Mouse (Mus musculus) kidney, adult 2 months (tissue): ENCODE data around the gene Naaladl1.

Source experiments
- CTCF ChIP-seq: fragments of 200-500 bp; conservative IDR thresholded peaks from 2 replicates; pipeline ENCODE4 v1.5.1; 2011; ENCODE audit warnings: low read depth, mild to moderate bottlenecking, control low read depth, low read length, moderate library complexity, mixed read lengths; ENCODE audit not compliant: insufficient read depth, insufficient read length
- POLR2A ChIP-seq: fragments of 200-500 bp; IDR thresholded peaks from one replicate; pipeline ENCODE4 v1.6.1; 2011; ENCODE audit warnings: low read depth, low read length, control low read depth

DNA sequence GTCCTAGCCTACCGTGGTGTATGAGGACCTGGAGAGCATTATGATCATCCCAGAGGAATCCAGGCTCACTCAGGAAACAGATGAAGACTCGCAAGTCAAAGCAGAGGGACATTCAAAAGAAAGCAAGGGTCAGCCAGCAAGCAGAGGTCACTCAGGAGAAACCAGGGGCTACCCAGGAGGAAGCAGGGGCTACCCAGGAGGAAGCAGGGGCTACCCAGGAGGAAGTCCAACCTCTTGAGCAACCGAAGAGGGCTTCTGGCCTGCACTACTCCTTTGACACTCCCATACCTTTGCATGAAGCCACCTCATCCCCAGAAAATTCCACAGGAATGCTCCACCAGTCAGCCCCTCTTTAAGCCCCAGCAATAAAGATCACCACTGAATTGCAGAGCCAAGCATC, 7.7 kb upstream of the Naaladl1 start:
- TF ChIP-seq POLR2A: no peak
- no peak for TF ChIP-seq CTCF
